Mouse (Mus musculus) activated CD4-positive, CD25-positive, alpha-beta regulatory T cell, adult 4 months (primary cell): ENCODE measurements around the gene Olfr554. TPM values are rescaled to one million over a fixed set of nuclear protein-coding genes. Genes with fewer than 3 reads are reported as not detected.
"Not testable (repeated sequence)": the region's sequence is repeated elsewhere in the genome, so short reads cannot be mapped to it uniquely, and the experiment has no call there.

Experiments used
- ATAC-seq: one replicate; pipeline ENCODE4 v1.8.0; 2017
- polyA plus RNA-seq, 2 experiments: library from polyadenylated mRNA; unstranded; fragments of 100-300 nt; shearing (Covaris generic); gene quantifications; one replicate each; pipeline ENCODE4 v1.2.1; 2017

Olfr554 gene
- polyA plus RNA-seq, result not detected

GRCm38 (mm10) chr7:102638132-102638531 is at the start of gene Olfr554:
Gene Olfr554 (plus strand): TSS chr7:102638432.
- ATAC-seq, result no peak

GRCm38 (mm10) chr7:102591786-102592185 is 46.4 kb upstream of the Olfr554 start, which contains the start of gene Olfr551:
Gene Olfr551 (minus strand): TSS chr7:102591886.
- no peak for ATAC-seq

GRCm38 (mm10) chr7:102597378-102598031 is 40.7 kb upstream of the Olfr554 start, which contains the start of gene Olfr552:
Gene Olfr552 (plus strand): TSS chr7:102597770.
- no peak for ATAC-seq

- no peak for ATAC-seq
Observed at GRCm38 (mm10) chr7:102618118-102618517, 20.1 kb upstream of the Olfr554 start, which contains the start of gene Olfr553. Gene Olfr553 (minus strand): TSS chr7:102618218.

- no peak for ATAC-seq
Observed at GRCm38 (mm10) chr7:102619608-102620007, 18.6 kb upstream of the Olfr554 start.

GRCm38 (mm10) chr7:102620368-102620767 is 17.9 kb upstream of the Olfr554 start:
- ATAC-seq, result not testable (repeated sequence)

- no peak for ATAC-seq
Observed at GRCm38 (mm10) chr7:102636665-102637064, 1.6 kb upstream of the Olfr554 start.

- ATAC-seq, result not testable (repeated sequence)
Observed at GRCm38 (mm10) chr7:102644945-102645344, 6.7 kb downstream of the Olfr554 start.

- no peak for ATAC-seq
Observed at GRCm38 (mm10) chr7:102658523-102658922, 20.3 kb downstream of the Olfr554 start, which contains the start of gene Olfr555. Gene Olfr555 (plus strand): TSS chr7:102658823.

- ATAC-seq, result no peak
Observed at GRCm38 (mm10) chr7:102664599-102664998, 26.4 kb downstream of the Olfr554 start, which contains the start of gene Olfr556. Gene Olfr556 (plus strand): TSS chr7:102664899.

- no peak for ATAC-seq
Observed at GRCm38 (mm10) chr7:102665378-102665777, 27.1 kb downstream of the Olfr554 start.

- ATAC-seq, result no peak
Observed at GRCm38 (mm10) chr7:102676225-102676624, 38.0 kb downstream of the Olfr554 start.

- ATAC-seq, result no peak
Observed at GRCm38 (mm10) chr7:102681916-102682315, 43.7 kb downstream of the Olfr554 start.

- ATAC-seq, result peak; percentile 100
Observed at GRCm38 (mm10) chr7:102686944-102687501, 48.8 kb downstream of the Olfr554 start, which contains the start of gene Trim68. Gene Trim68 (minus strand): TSS chr7:102687327.

Other genes starting within 250 kb of the Olfr554 start
- gene Rrm1, start 196.7 kb upstream of the Olfr554 start, polyA plus RNA-seq, result 10 to 100 TPM; 82.6 to 87.8 TPM
- under 1 TPM in 1 of 2 experiments, not detected in 1; 0.29 TPM for gene Olfr543, start 156.8 kb upstream of the Olfr554 start, polyA plus RNA-seq
- under 1 TPM in 1 of 2 experiments, not detected in 1; 0.17 TPM for gene Olfr544, start 150.1 kb upstream of the Olfr554 start, polyA plus RNA-seq
- gene Olfr545, start 138.9 kb upstream of the Olfr554 start, polyA plus RNA-seq, result not detected
- not detected for gene Olfr547, start 103.7 kb upstream of the Olfr554 start, polyA plus RNA-seq
- not detected for gene Olfr548-ps1, start 97.5 kb upstream of the Olfr554 start, polyA plus RNA-seq
- gene Olfr549, start 88.6 kb upstream of the Olfr554 start, polyA plus RNA-seq, result not detected
- 10 to 100 TPM in 1 of 2 experiments, 1 to 10 TPM in 1; 9.7 to 10.3 TPM for gene Trim21, start 72.9 kb upstream of the Olfr554 start, polyA plus RNA-seq
- gene Olfr550, start 67.0 kb upstream of the Olfr554 start, polyA plus RNA-seq, result under 1 TPM in 1 of 2 experiments, not detected in 1; 0.11 TPM
- gene Olfr551, start 46.5 kb upstream of the Olfr554 start, polyA plus RNA-seq, result under 1 TPM in 1 of 2 experiments, not detected in 1; 0.08 TPM
- not detected for gene Olfr552, start 40.7 kb upstream of the Olfr554 start, polyA plus RNA-seq
- not detected for gene Olfr553, start 20.2 kb upstream of the Olfr554 start, polyA plus RNA-seq
- not detected for gene Olfr555, start 20.4 kb downstream of the Olfr554 start, polyA plus RNA-seq
- gene Olfr556, start 26.5 kb downstream of the Olfr554 start, polyA plus RNA-seq, result under 1 TPM in 1 of 2 experiments, not detected in 1; 0.12 TPM
- gene Trim68, start 48.9 kb downstream of the Olfr554 start, polyA plus RNA-seq, result 1 to 10 TPM; 9.2 to 9.3 TPM
- gene Olfr557, start 57.5 kb downstream of the Olfr554 start, polyA plus RNA-seq, result not detected
- not detected for gene Olfr558, start 63.8 kb downstream of the Olfr554 start, polyA plus RNA-seq
- not detected for gene Olfr33, start 80.6 kb downstream of the Olfr554 start, polyA plus RNA-seq
- not detected for gene Olfr559, start 89.1 kb downstream of the Olfr554 start, polyA plus RNA-seq
- not detected for gene Olfr560, start 120.9 kb downstream of the Olfr554 start, polyA plus RNA-seq
- not detected for gene Olfr78, start 121.0 kb downstream of the Olfr554 start, polyA plus RNA-seq
- not detected for gene Olfr561, start 132.8 kb downstream of the Olfr554 start, polyA plus RNA-seq
- not detected for gene Olfr564, start 165.0 kb downstream of the Olfr554 start, polyA plus RNA-seq
- under 1 TPM in 1 of 2 experiments, not detected in 1; 0.16 TPM for gene Olfr566, start 220.3 kb downstream of the Olfr554 start, polyA plus RNA-seq
- gene Olfr568, start 238.7 kb downstream of the Olfr554 start, polyA plus RNA-seq, result not detected